30 mouse cellular contexts compared by ENCODE assay signal in the genomic region with DNA sequence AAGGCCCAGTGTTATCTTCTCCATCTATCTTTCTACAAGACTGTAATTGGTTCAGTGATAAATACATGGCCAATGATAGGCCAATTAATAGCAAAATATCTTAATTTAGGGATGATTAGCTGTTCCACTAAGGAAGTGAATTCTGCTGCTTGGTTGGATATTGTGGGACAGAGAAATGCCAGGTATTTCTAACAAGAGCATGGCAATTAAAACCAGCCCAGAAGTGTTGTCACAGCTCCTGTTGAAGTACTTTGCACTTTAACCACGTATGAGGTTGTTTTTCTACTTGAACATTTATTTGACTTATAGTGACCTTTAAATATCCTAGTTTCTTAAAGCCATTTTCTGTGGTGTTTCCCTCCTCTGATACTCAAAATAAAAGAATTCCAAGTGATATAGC.
"Had no signal": no experiment of that assay in that cellular context is flagged by ENCODE, and none has a peak within 500 bp of the region (broad histone marks: within the 10 kb centered on the region; RNA-seq: fewer than 3 reads in every experiment).

No protein-coding gene starts in this region.

- DNase-seq: left cerebral cortex, postnatal 4 days; liver, embryonic 13.5 days; liver, postnatal 0 days; lung, adult 18-20 months; lung, embryonic 14.5 days; lung, postnatal 10 days; lung, postnatal 14 days; lung, postnatal 36 days; lung, postnatal 4 days; midbrain, embryonic 14.5 days had no signal

- H3K4me2 ChIP-seq: limb, embryonic 12.5 days; limb, embryonic 13.5 days; limb, embryonic 15.5 days; liver, embryonic 11.5 days; liver, embryonic 12.5 days; liver, embryonic 13.5 days; liver, embryonic 15.5 days; lung, embryonic 14.5 days; lung, embryonic 15.5 days; midbrain, embryonic 11.5 days; midbrain, embryonic 12.5 days; midbrain, embryonic 13.5 days; midbrain, embryonic 15.5 days; neural tube, embryonic 12.5 days had no signal

- ATAC-seq: liver, embryonic 12.5 days; liver, postnatal 0 days; midbrain, embryonic 13.5 days; midbrain, embryonic 15.5 days; midbrain, embryonic 16.5 days had no signal

- H3K9me3 ChIP-seq: limb, embryonic 10.5 days; limb, embryonic 12.5 days; limb, embryonic 13.5 days; limb, embryonic 15.5 days; liver, embryonic 12.5 days; liver, embryonic 13.5 days; liver, embryonic 15.5 days; lung, embryonic 15.5 days; megakaryocyte, embryonic 14.5 days; midbrain, embryonic 10.5 days; midbrain, embryonic 12.5 days; midbrain, embryonic 13.5 days; midbrain, embryonic 15.5 days; neural tube, embryonic 12.5 days had no signal

- H3K36me3 ChIP-seq: limb, embryonic 10.5 days; limb, embryonic 12.5 days; limb, embryonic 13.5 days; limb, embryonic 15.5 days; liver, embryonic 12.5 days; liver, embryonic 13.5 days; liver, embryonic 15.5 days; lung, embryonic 15.5 days; midbrain, embryonic 10.5 days; midbrain, embryonic 12.5 days; midbrain, embryonic 13.5 days; midbrain, embryonic 15.5 days; neural tube, embryonic 12.5 days had no signal

- H3K9ac ChIP-seq: limb, embryonic 12.5 days; limb, embryonic 13.5 days; limb, embryonic 15.5 days; liver, embryonic 12.5 days; liver, embryonic 13.5 days; liver, embryonic 14.5 days; liver, embryonic 15.5 days; liver, postnatal 0 days; lung, embryonic 14.5 days; lung, embryonic 15.5 days; midbrain, embryonic 12.5 days; midbrain, embryonic 13.5 days; midbrain, embryonic 15.5 days; neural tube, embryonic 12.5 days had no signal

- H3K27ac ChIP-seq: left cerebral cortex, adult 2 months; limb, embryonic 10.5 days; limb, embryonic 12.5 days; limb, embryonic 13.5 days; limb, embryonic 15.5 days; liver, embryonic 12.5 days; liver, embryonic 13.5 days; liver, embryonic 14.5 days; liver, embryonic 15.5 days; lung, embryonic 15.5 days; macrophage; midbrain, embryonic 10.5 days; midbrain, embryonic 12.5 days; midbrain, embryonic 13.5 days; midbrain, embryonic 15.5 days; neural tube, embryonic 12.5 days had no signal

- H3K4me3 ChIP-seq: left cerebral cortex, adult 2 months; limb, embryonic 10.5 days; limb, embryonic 12.5 days; limb, embryonic 13.5 days; limb, embryonic 15.5 days; liver, embryonic 12.5 days; liver, embryonic 13.5 days; liver, embryonic 15.5 days; lung, embryonic 15.5 days; megakaryocyte, embryonic 14.5 days; midbrain, embryonic 10.5 days; midbrain, embryonic 12.5 days; midbrain, embryonic 13.5 days; midbrain, embryonic 15.5 days; myocyte; neural tube, embryonic 12.5 days had no signal

- H3K4me1 ChIP-seq: limb, embryonic 10.5 days; limb, embryonic 12.5 days; limb, embryonic 13.5 days; limb, embryonic 15.5 days; liver, embryonic 12.5 days; liver, embryonic 13.5 days; liver, embryonic 15.5 days; lung, embryonic 15.5 days; midbrain, embryonic 10.5 days; midbrain, embryonic 12.5 days; midbrain, embryonic 13.5 days; midbrain, embryonic 15.5 days; neural tube, embryonic 12.5 days had no signal

- H3K27me3 ChIP-seq: liver, embryonic 13.5 days; liver, embryonic 15.5 days; lung, embryonic 15.5 days; neural tube, embryonic 12.5 days had no signal
